Mouse (Mus musculus) liver, postnatal 0 days (tissue): ENCODE measurements around the gene Panx3.

Experiments used
- CTCF ChIP-seq: sonication (generic); IDR thresholded peaks from 2 replicates; pipeline ENCODE4 v1.5.1; 2016; ENCODE audit warnings: antibody characterized with exemption, low read depth
- EP300 ChIP-seq: IDR thresholded peaks from 2 replicates; pipeline ENCODE4 v1.6.1; 2016; ENCODE audit warnings: antibody characterized with exemption, low read depth, mild to moderate bottlenecking

DNA sequence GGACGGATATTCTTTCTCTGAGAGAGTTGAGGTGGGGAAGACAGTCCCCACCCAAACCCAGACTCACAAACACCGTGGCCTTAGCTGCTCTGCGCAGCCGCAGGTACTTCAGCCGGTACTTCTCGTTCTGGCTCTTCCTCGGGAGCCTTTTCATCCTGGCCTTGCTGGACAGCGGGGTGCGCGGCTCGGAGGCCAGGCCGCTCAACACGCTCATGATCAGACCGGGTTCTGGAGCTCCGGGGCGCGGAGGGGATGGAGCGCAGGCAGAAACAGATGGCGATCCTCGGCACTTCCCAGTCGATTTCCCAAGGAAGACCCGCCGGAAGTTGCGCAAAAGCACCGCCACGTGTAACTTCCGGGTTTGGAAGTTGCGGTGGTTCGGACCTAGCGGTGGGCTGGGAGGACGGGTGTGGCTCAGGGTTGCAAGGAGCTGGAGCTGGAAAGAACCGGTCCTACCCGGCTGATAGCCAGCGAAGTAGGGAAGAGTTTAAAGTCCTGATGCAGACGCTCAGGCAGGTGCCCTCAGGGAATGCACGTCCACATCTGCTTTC, 12.0 kb downstream of the Panx3 start, which contains the start of gene Tbrg1:
- no peak for TF ChIP-seq CTCF
- TF ChIP-seq EP300 = peak; percentile 67
